Mouse (Mus musculus) c-Kit-negative CD71-positive TER-119-positive erythroid progenitor cells, embryonic 14.5 days (primary cell): ENCODE data around the gene Lrp2.

ENCODE experiments used
- DNase-seq: peaks from one replicate; pipeline ENCODE4 v3.0.0-alpha.2; 2013; ENCODE audit warnings: low read depth, low spot score

Gene Lrp2

GRCm38 (mm10) chr2:69585886-69586398, at the start of gene Lrp2:
Lrp2 (minus strand) TSS chr2:69586065.
- DNase-seq = no peak

GRCm38 (mm10) chr2:69635064-69635701, 49.3 kb upstream of the Lrp2 start:
- DNase-seq = peak; percentile 36

DNA sequence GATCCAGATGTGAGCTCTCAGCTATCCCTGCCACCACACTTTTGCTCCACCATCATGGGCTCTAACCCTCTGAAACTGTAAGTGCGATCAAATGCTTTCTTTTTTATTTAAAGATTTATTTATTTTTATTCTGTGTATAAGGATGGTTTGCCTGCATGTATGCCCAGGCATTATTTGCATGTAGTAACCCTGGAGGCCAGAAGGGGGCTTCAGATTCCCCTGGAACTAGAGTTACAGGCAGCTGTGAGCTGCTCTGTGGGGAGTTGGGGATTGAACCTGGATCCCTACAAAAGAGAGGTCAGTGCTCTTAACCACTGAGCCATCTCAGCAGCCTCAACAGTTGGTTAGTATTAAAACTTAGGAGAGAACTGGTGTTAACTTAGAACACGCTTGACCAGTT, 45.6 kb upstream of the Lrp2 start:
- DNase-seq = no peak

- DNase-seq = no peak
Observed at GRCm38 (mm10) chr2:69630792-69631191, 44.9 kb upstream of the Lrp2 start.

DNA sequence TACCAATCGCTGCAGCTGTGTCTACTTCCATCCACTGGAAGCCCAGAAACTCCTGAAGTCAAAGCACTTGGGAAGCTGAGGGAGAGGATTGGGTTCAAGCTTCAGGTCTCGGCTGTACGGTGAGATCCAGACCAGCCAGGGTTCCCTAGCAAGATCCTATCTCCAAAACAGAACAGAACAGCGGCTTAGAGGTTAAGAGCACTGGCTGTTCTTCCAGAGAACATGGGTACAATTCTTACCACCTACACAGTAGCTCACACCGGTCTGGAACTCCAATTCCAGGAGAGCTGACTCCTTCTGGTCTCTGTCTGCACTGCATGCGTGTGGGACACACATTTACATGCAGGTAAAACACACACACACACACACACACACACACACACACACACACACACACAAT, 44.0 kb upstream of the Lrp2 start:
- DNase-seq = no peak

DNA sequence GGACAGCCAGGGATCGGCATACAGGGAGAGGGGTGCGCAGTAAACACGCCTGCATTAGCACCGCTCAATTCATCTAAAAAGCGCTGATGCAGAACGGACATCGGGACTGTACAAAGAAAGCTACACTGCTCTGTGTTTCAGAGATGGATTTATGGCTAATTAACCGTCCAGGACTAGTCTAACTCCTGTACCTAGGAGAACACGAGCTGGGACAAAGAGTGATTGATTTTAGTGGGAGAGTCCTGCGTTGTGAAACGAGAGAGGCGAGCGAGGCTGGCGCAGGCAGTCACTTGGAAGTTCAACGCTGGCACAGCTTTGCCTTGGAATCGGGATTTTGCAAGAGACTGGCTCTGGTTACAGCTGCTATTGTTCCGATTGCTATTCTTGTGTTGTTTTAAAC, 43.4 kb upstream of the Lrp2 start:
- DNase-seq = no peak

- no peak for DNase-seq
Observed at GRCm38 (mm10) chr2:69619286-69619685, 33.4 kb upstream of the Lrp2 start.

GRCm38 (mm10) chr2:69618336-69618735, 32.5 kb upstream of the Lrp2 start:
- DNase-seq = no peak

DNA sequence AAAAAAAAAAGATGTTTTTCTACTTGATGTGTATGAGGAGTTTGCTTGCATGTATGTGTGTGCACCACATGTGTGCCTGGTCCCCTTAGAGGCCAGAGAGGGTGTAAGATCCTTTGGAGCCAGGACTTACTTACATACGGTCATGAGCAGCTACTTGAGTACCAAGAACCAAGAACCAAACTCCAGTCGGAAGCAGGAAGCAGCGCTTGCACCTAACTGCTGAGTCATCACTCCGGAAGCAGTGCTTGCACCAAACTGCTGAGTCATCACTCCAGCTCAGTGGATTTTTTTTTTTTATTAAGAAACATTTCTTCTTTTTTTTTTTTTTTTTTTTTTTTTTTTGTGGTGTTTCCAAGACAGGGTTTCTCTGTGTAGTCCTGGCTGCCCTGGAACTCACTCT, 27.4 kb upstream of the Lrp2 start:
- DNase-seq = peak; percentile 42

GRCm38 (mm10) chr2:69612716-69613115, 26.9 kb upstream of the Lrp2 start:
- no peak for DNase-seq

DNA sequence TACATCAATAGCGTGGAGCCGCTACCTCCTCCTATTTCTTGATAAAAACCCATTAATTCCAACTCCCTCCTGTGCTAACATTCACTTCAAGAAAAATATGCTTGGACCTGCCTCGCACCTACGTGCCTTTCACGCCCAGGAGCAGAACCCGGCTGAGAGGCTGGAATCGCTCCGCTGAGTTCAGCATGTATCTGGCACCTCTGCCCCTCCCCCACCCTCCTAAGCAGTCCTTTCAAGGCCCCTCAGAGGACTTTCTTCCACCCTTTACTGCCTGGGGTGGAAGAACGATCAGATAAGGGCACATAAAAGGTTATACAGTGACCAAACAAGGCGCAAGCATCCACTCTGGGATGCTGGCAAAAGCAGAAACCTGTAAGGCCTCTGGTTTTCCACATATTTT, 26.4 kb upstream of the Lrp2 start:
- DNase-seq = no peak

GRCm38 (mm10) chr2:69606621-69607020, 20.8 kb upstream of the Lrp2 start:
- DNase-seq = no peak

- no peak for DNase-seq
Observed at GRCm38 (mm10) chr2:69603726-69604393, 18.0 kb upstream of the Lrp2 start.

- no peak for DNase-seq
Observed at GRCm38 (mm10) chr2:69593168-69593567, 7.3 kb upstream of the Lrp2 start.

GRCm38 (mm10) chr2:69592536-69592935, 6.7 kb upstream of the Lrp2 start:
- no peak for DNase-seq

DNA sequence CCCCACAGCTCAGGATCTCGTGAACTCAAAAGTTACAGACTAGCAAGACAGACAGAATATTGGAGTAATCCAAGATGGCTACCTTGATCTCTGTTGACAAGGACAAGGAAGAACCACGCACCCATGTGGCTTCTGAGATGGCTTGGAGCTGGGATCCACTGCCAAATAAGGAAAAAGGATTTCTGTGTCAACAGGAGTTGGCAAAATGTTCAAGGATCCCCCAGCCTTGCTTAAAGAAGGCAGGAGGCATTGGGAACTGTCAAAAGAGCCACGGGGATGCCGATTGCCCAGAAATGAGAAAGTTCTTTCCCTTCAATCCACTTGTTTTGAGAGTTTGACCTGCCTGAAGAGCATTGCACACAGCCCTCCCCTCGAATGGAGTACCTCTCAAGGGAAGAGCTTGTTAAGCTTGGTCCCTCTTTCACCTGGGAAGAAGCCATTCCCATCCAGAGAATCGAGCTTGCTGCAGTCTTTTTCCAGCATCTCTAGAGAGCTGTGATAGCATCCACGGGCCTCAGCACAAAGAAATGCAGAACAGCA, 6.2 kb upstream of the Lrp2 start:
- no peak for DNase-seq

DNA sequence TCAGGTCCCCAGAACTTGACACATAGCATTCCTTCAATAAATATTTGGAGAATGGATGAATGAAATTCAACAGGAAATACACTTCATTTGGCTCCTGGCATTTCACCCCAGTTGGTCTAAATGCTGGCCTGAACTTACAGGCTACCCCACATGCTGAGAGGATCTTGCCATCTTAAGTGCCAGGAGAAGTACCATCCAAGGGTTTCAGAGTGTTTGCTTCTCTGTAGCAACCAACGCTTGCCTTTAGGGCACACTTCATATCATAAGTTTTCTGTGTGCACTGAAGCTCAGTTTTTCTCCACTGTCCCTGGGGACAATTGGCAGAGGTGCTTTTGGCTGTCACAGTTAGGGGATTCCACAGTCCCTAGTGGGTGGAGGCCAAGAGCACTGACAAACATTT, 4.7 kb upstream of the Lrp2 start:
- no peak for DNase-seq

DNA sequence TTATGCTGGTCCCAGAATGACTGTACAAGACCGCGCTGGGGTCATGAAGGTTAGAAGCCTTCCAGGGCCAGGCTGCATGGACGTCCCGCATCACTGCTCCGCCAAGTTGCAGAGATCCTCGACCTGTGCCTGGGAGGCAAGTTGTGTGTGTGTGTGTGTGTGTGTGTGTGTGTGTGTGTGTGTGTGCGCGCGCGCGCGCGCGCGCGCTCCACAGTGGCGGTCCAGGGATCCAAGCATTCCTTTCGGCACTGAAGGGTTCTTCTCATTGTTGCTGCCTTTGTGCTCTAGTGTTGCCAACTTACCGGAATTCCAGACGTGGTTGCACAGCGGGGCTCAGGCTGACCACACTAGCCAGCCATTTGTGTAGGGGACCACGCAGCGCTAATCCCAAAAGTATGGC, 2.0 kb upstream of the Lrp2 start:
- DNase-seq = no peak

GRCm38 (mm10) chr2:69586821-69587728, 1.2 kb upstream of the Lrp2 start:
- DNase-seq = no peak

DNA sequence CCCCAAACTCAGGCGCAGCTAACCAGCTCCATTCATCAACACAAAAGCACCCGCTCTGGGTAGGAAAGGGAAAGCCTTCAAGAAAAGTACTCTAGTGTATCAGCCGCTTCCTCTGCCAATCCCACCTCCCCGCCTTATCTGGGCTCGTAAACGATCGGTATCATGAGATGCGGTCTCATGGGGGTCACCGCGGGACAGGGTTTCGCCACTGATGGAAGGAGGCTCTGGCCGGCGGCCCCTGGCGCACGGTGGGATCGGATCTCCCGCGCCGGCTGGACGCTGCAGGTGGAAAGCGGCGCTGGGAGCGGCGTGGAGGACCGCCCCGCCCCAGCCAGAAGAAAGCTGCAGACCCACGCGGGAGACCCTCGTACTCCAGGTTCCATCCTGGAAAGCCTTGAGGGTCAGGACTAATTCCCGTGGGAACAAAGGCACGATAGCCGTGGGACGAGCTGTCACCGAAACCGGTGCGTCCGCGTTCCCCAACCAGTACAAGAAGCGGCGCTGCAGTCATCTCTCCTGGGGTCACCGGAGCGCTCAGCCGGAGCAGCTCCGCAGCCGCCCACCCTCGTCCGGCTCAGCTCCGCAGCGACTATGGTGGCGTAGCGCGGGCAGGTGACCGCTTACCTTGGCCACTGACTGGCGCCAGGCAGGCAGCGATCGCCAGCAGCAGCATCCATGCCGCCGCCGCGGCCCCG, 527 bp downstream of the Lrp2 start:
- no peak for DNase-seq

GRCm38 (mm10) chr2:69584117-69584933, 1.5 kb downstream of the Lrp2 start:
- no peak for DNase-seq
